Comparison of ENCODE assay signal across 26 mouse cellular contexts in genomic region chr5:140980051-140980450, GRCm38 (mm10). TPM values are rescaled to one million over a fixed set of nuclear protein-coding genes. Genes with fewer than 3 reads are reported as not detected.
DNase-seq lines count a peak whose midpoint lies in the region; ATAC-seq lines count a peak whose summit lies in the region.
"Had no signal": no experiment of that assay in that cellular context is flagged by ENCODE, and none has a peak within 500 bp of the region (broad histone marks: within the 10 kb centered on the region; RNA-seq: fewer than 3 reads in every experiment).

No protein-coding gene starts in this region.

- no peaks in the 10 kb centered on the region for H3K27me3 ChIP-seq in splenic B cell, adult 2 months (ENCODE audit: control insufficient read depth, insufficient read depth, low read length, poor library complexity, severe bottlenecking)
- no peaks in the 10 kb centered on the region for H3K27me3 ChIP-seq in embryonic facial prominence, embryonic 10.5 days (replicated peaks; ENCODE audit: low read depth, poor library complexity, severe bottlenecking)
- H3K27me3 ChIP-seq: embryonic facial prominence, embryonic 13.5 days; forebrain, embryonic 12.5 days; forebrain, embryonic 15.5 days; heart, embryonic 12.5 days; heart, embryonic 15.5 days had no signal

- H3K4me1 ChIP-seq in embryonic facial prominence, embryonic 10.5 days: peaks cover 9% of the 10 kb centered on the region
- H3K4me1 ChIP-seq: embryonic facial prominence, embryonic 13.5 days; forebrain, embryonic 12.5 days; forebrain, embryonic 15.5 days had no signal

- H3K4me3 ChIP-seq in embryonic facial prominence, embryonic 10.5 days: no peak overlapping the region
- H3K4me3 ChIP-seq: embryonic facial prominence, embryonic 13.5 days; erythroblast, embryonic 14.5 days; forebrain, embryonic 12.5 days; forebrain, embryonic 15.5 days; heart, embryonic 12.5 days; heart, embryonic 15.5 days; hindbrain, embryonic 10.5 days had no signal

- H3K9me3 ChIP-seq in embryonic facial prominence, embryonic 10.5 days: peaks cover 11% of the 10 kb centered on the region; the same call in 1 of the 2 replicates
- H3K9me3 ChIP-seq: forebrain, embryonic 15.5 days; heart, embryonic 15.5 days had no signal

- DNase-seq in 416B (ENCODE audit: low read depth): peak; percentile 66
- peak; percentile 39 for DNase-seq in A20 (ENCODE audit: low read depth, low spot score)
- DNase-seq in splenic B cell, adult 2 months (ENCODE audit: low read depth, low spot score): peak; percentile 45
- no peak for DNase-seq in embryonic facial prominence, embryonic 10.5 days (ENCODE audit: low spot score)
- DNase-seq in heart, postnatal 25 days (ENCODE audit: low spot score): no peak
- DNase-seq: adrenal gland, adult 2 months; adrenal gland, postnatal 14 days; cerebellum, adult 11 months; cerebellum, adult 8-10 months; cerebellum, postnatal 14 days; gastrocnemius, postnatal 25 days; heart, adult 18-20 months; heart, postnatal 10 days had no signal

- ATAC-seq in hematopoietic stem cell, adult 5-6 weeks (replicated peaks in 1 of 2; ENCODE audit: insufficient read depth in 1 of 2, low FRiP score in 2 of 2, low TSS enrichment in 1 of 2, low read depth in 1 of 2, poor library complexity in 2 of 2, severe bottlenecking in 2 of 2): peak; percentile 60 to 62
- ATAC-seq: forebrain, embryonic 15.5 days; hindbrain, postnatal 0 days; intestine, embryonic 16.5 days had no signal

- H3K27ac ChIP-seq in embryonic facial prominence, embryonic 10.5 days (replicated peaks): no peak overlapping the region
- H3K27ac ChIP-seq: embryonic facial prominence, embryonic 13.5 days; forebrain, embryonic 12.5 days; forebrain, embryonic 15.5 days; heart, embryonic 15.5 days; hindbrain, embryonic 10.5 days; hindbrain, embryonic 14.5 days; hindbrain, postnatal 0 days had no signal

- no peaks in the 10 kb centered on the region; the same call in 1 of the 2 replicates for H3K36me3 ChIP-seq in splenic B cell, adult 2 months (ENCODE audit: control insufficient read depth, insufficient read depth, low read length, poor library complexity, severe bottlenecking)
- H3K36me3 ChIP-seq in embryonic facial prominence, embryonic 10.5 days (replicated peaks): no peaks in the 10 kb centered on the region
- H3K36me3 ChIP-seq: embryonic facial prominence, embryonic 13.5 days; forebrain, embryonic 12.5 days; forebrain, embryonic 15.5 days; heart, embryonic 12.5 days; heart, embryonic 15.5 days; hindbrain, embryonic 10.5 days had no signal

- WGBS in embryonic facial prominence, embryonic 10.5 days: 96% methylated on average over 2 of the region's 2 CpGs

- intact Hi-C loops in heart, postnatal 25 days (cut with DNase I): no loop called here

RNA-seq across cellular contexts. Expression of gene Card11, which starts 20.3 kb away (rescaled TPM):
- total RNA-seq in hematopoietic stem cell, adult 5-6 weeks (2017): 3.9 and 5.7 TPM in 2 replicates
- polyA plus RNA-seq in embryonic facial prominence, embryonic 10.5 days (2016; fragmentation: Nextera tagmentation; extraction: Ambion mirVana): 0.04 and 0.09 TPM in 2 replicates
- under 1 TPM; 0.31 to 0.36 TPM for total RNA-seq in heart, postnatal 25 days (2021)
- total RNA-seq: hindbrain, postnatal 0 days; MEL had no signal
- polyA plus RNA-seq: C2C12 had no signal

Comparison
In these comparisons a context has a peak if more than half of its experiments do, and no peak if none do; other contexts are left out.
1. DNase-seq: peak in 416B (single experiment), A20 (single experiment) and splenic B cell, adult 2 months (single experiment); none in embryonic facial prominence, embryonic 10.5 days (single experiment) and heart, postnatal 25 days (single experiment).